Mouse (Mus musculus): ENCODE data around the gene Gpr37l1.
"Not testable (repeated sequence)": the region's sequence is repeated elsewhere in the genome, so short reads cannot be mapped to it uniquely, and the experiment has no call there.

Gpr37l1 gene

GRCm38 (mm10) chr1:135124573-135125363, 42.7 kb downstream of the Gpr37l1 start:
- no peak for DNase-seq (ENCODE audit: low spot score)

GRCm38 (mm10) chr1:135112661-135113060, 54.8 kb downstream of the Gpr37l1 start:
- DNase-seq (ENCODE audit: low spot score) = no peak

GRCm38 (mm10) chr1:135111271-135111670, 56.2 kb downstream of the Gpr37l1 start:
- not testable (repeated sequence) for DNase-seq (ENCODE audit: low spot score)

Data from ovary, postnatal 14 days (tissue).